Mouse (Mus musculus) embryonic facial prominence, embryonic 14.5 days (tissue): ENCODE data around the gene Pdpr. TPM values are rescaled to one million over a fixed set of nuclear protein-coding genes. Genes with fewer than 3 reads are reported as not detected.
"Not testable (repeated sequence)": the region's sequence is repeated elsewhere in the genome, so short reads cannot be mapped to it uniquely, and the experiment has no call there.

Experiments used
- ATAC-seq: fragments of 200-750 bp; cut with Nextera tagmentation; 2 replicates; pipeline ENCODE4 v1.8.0; 2017; ENCODE audit warnings: low read depth, moderate number of reproducible peaks, moderate TSS enrichment
- DNase-seq: peaks from one replicate; pipeline ENCODE4 v3.0.0-alpha.2; 2015; ENCODE audit warnings: low spot score
- H3K27ac ChIP-seq: fragments of 300-500 bp; sonication (generic); replicated peaks from 2 replicates; pipeline ENCODE4 v1.5.1; 2014; ENCODE audit warnings: low read depth, mild to moderate bottlenecking, low read length, moderate library complexity
- H3K27me3 ChIP-seq: fragments of 300-500 bp; sonication (generic); replicated peaks from 2 replicates; pipeline ENCODE4 v1.6.1; 2014; ENCODE audit warnings: low read length; ENCODE audit not compliant: control insufficient read depth, insufficient read depth
- H3K36me3 ChIP-seq: fragments of 300-500 bp; sonication (generic); 2 replicates; pipeline ENCODE4 v1.6.1; 2014; ENCODE audit warnings: low read length, mixed read lengths; ENCODE audit not compliant: control insufficient read depth, insufficient read depth
- H3K4me1 ChIP-seq: fragments of 300-500 bp; sonication (generic); 2 replicates; pipeline ENCODE4 v1.6.1; 2014; ENCODE audit warnings: antibody characterized with exemption, low read length; ENCODE audit not compliant: control insufficient read depth, insufficient read depth
- H3K4me2 ChIP-seq: fragments of 300-500 bp; sonication (generic); 2 replicates; pipeline ENCODE4 v1.6.1; 2014; ENCODE audit warnings: low read depth, mild to moderate bottlenecking, low read length, moderate library complexity, mixed read lengths
- H3K4me3 ChIP-seq: fragments of 300-500 bp; sonication (generic); 2 replicates; pipeline ENCODE4 v1.5.1; 2014; ENCODE audit warnings: low read depth, mild to moderate bottlenecking, low read length
- H3K9ac ChIP-seq: fragments of 300-500 bp; sonication (generic); 2 replicates; pipeline ENCODE4 v1.6.1; 2014; ENCODE audit warnings: low read depth, mild to moderate bottlenecking, low read length, moderate library complexity, mixed read lengths
- H3K9me3 ChIP-seq: fragments of 300-500 bp; sonication (generic); 2 replicates; pipeline ENCODE4 v1.6.1; 2016; ENCODE audit warnings: low read length; ENCODE audit not compliant: control insufficient read depth
- WGBS: fragments of 180-500 bp; shearing (Covaris S2); extraction: QIAGEN DNeasy Blood & Tissue Kit; methylation state at CpG from one replicate; pipeline ENCODE4 v1.1.7; 2014; 5-methylcytosine and 5-hydroxymethylcytosine counted together
- polyA plus RNA-seq: library from polyadenylated mRNA; unstranded; fragments of >200 nt; fragmentation: Nextera tagmentation; extraction: Ambion mirVana; gene quantifications from 2 replicates; pipeline ENCODE4 v1.2.1, GENCODE M21; 2014

Gene Pdpr
- polyA plus RNA-seq, 1 experiment from 2014 or later = 7.0 TPM

DNA sequence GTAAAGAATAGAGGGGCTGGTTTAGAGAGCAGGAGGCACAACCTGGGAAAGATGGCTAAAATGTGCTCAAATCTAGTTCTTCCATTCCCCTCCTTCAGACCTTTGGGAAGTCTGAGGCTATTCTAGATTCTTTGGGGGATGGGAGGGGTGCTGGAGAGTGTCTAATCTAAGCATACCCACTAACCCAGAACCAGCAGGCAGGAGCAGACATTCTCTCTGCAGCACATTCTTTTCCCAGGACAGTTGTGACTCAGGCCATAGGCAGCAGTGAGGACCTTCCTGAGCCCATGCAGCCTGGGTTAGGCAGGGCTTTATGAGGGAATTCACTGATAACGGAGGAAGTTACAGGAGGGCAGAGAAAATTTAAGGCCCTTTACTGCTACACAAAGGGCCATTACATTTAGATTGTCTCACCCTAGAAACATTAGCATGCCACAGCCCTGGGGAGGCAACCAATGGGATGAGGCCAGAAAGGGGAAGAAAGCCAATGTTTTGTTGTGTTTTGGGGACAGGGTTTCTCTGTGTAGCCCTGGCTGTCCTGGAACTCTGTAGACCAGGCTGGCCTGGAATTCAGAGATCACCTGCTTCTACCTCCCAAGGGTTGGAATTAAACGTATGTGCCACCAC lies 35.4 kb upstream of the Pdpr start:
- Histone ChIP-seq H3K36me3 (peaks cover 18% of the 10 kb centered on the region), H3K27ac (no peak overlapping the region), H3K4me2 (no peak overlapping the region), H3K9me3 (no peaks in the 10 kb centered on the region), H3K27me3 (no peaks in the 10 kb centered on the region), H3K9ac (no peak overlapping the region), H3K4me1 (peaks cover 18% of the 10 kb centered on the region), H3K4me3 (no peak overlapping the region)
- ATAC-seq (no peak), DNase-seq (no peak)
- 54% methylated on average over 2 of the region's 2 CpGs for WGBS

- Histone ChIP-seq H3K27me3 (no peaks in the 10 kb centered on the region), H3K9ac (peak overlapping the region; percentile 68), H3K4me3 (peak overlapping the region; percentile 79), H3K4me2 (peak overlapping the region; percentile 70), H3K4me1 (peaks cover 18% of the 10 kb centered on the region), H3K36me3 (no peaks in the 10 kb centered on the region), H3K9me3 (no peaks in the 10 kb centered on the region), H3K27ac (peak overlapping the region; percentile 34; the same call in 1 of the 2 replicates)
- DNase-seq (peak; percentile 16), ATAC-seq (no peak)
- 0% methylated on average over 14 of the region's 14 CpGs for WGBS
These were observed 32.8 kb upstream of the Pdpr start for GRCm38 (mm10) chr8:111061688-111062071.

GRCm38 (mm10) chr8:111062072-111062757 lies 32.2 kb upstream of the Pdpr start:
- Histone ChIP-seq H3K36me3 (no peaks in the 10 kb centered on the region), H3K4me1 (peaks cover 14% of the 10 kb centered on the region), H3K9me3 (no peaks in the 10 kb centered on the region), H3K9ac (peak overlapping the region; percentile 68), H3K27me3 (no peaks in the 10 kb centered on the region), H3K4me3 (peak overlapping the region; percentile 79), H3K27ac (peak overlapping the region; percentile 61; the same call in 1 of the 2 replicates), H3K4me2 (peak overlapping the region; percentile 70)
- ATAC-seq (peak; percentile 94), DNase-seq (peak; percentile 91)
- WGBS = under 1% methylated on average over 27 of the region's 27 CpGs

- Histone ChIP-seq H3K9me3 (no peaks in the 10 kb centered on the region), H3K36me3 (no peaks in the 10 kb centered on the region), H3K9ac (0 out of 2 replicates have a peak overlapping the region, but pooled peaks have one; percentile 30), H3K4me3 (peak overlapping the region; percentile 79), H3K27ac (peak overlapping the region; percentile 61; the same call in 1 of the 2 replicates), H3K27me3 (no peaks in the 10 kb centered on the region), H3K4me1 (0 out of 2 replicates have a peak, but pooled peaks cover 10% of the 10 kb centered on the region), H3K4me2 (peak overlapping the region; percentile 70)
- WGBS = 49% methylated on average over 2 of the region's 2 CpGs
- ATAC-seq = no peak
- no peak for DNase-seq
These were observed 31.5 kb upstream of the Pdpr start for GRCm38 (mm10) chr8:111062893-111063292.

GRCm38 (mm10) chr8:111066308-111066707 lies 28.1 kb upstream of the Pdpr start:
- no peak for ATAC-seq
- no peak overlapping the region for H3K27ac ChIP-seq
- WGBS = 64% methylated on average over 4 of the region's 4 CpGs
- 0 out of 2 replicates have a peak, but pooled peaks cover 6% of the 10 kb centered on the region for H3K4me1 ChIP-seq
- H3K4me3 ChIP-seq = no peak overlapping the region
- H3K9ac ChIP-seq = no peak overlapping the region
- H3K27me3 ChIP-seq = no peaks in the 10 kb centered on the region
- H3K4me2 ChIP-seq = no peak overlapping the region
- no peaks in the 10 kb centered on the region for H3K36me3 ChIP-seq
- no peak for DNase-seq
- H3K9me3 ChIP-seq = no peaks in the 10 kb centered on the region

- WGBS = 29% methylated on average over 10 of the region's 10 CpGs
- no peak for DNase-seq
These were observed 27.0 kb upstream of the Pdpr start for GRCm38 (mm10) chr8:111067439-111067838.

GRCm38 (mm10) chr8:111068660-111069059 lies 25.8 kb upstream of the Pdpr start:
- WGBS = 90% methylated on average over 9 of the region's 9 CpGs

More at GRCm38 (mm10) chr8:111067439-111067838, 27.0 kb upstream of the Pdpr start:
- Histone ChIP-seq H3K9ac (no peak overlapping the region), H3K4me1 (0 out of 2 replicates have a peak, but pooled peaks cover 5% of the 10 kb centered on the region), H3K27me3 (no peaks in the 10 kb centered on the region), H3K9me3 (no peaks in the 10 kb centered on the region), H3K4me3 (no peak overlapping the region), H3K4me2 (no peak overlapping the region), H3K27ac (no peak overlapping the region), H3K36me3 (no peaks in the 10 kb centered on the region)
- ATAC-seq = no peak

GRCm38 (mm10) chr8:111075926-111076325 lies 18.5 kb upstream of the Pdpr start:
- Histone ChIP-seq H3K27me3 (no peaks in the 10 kb centered on the region), H3K9me3 (no peaks in the 10 kb centered on the region), H3K4me1 (no peaks in the 10 kb centered on the region), H3K36me3 (no peaks in the 10 kb centered on the region), H3K27ac (no peak overlapping the region), H3K4me2 (no peak overlapping the region), H3K4me3 (no peak overlapping the region), H3K9ac (no peak overlapping the region)
- ATAC-seq (no peak), DNase-seq (no peak)
- WGBS = 68% methylated on average over 3 of the region's 3 CpGs

More at GRCm38 (mm10) chr8:111068660-111069059, 25.8 kb upstream of the Pdpr start:
- not testable (repeated sequence) for H3K4me2 ChIP-seq, H3K9ac ChIP-seq, H3K36me3 ChIP-seq, ATAC-seq, H3K4me1 ChIP-seq, H3K9me3 ChIP-seq, H3K4me3 ChIP-seq, DNase-seq, H3K27me3 ChIP-seq, H3K27ac ChIP-seq
